ENCODE assay signal across 10 mouse cellular contexts in genomic region chr11:32157791-32158594, GRCm38 (mm10). TPM values are rescaled to one million over a fixed set of nuclear protein-coding genes. Genes with fewer than 3 reads are reported as not detected.
DNase-seq lines count a peak whose midpoint lies in the region; ATAC-seq lines count a peak whose summit lies in the region.
"Had no signal": no experiment of that assay in that cellular context is flagged by ENCODE, and none has a peak within 500 bp of the region (broad histone marks: within the 10 kb centered on the region; RNA-seq: fewer than 3 reads in every experiment).

No protein-coding gene starts in this region.

- H3K4me3 ChIP-seq in embryonic facial prominence, embryonic 10.5 days: no peak overlapping the region
- H3K4me3 ChIP-seq in hindbrain, embryonic 14.5 days (replicated peaks; ENCODE audit: low read length): no peak overlapping the region
- no peak overlapping the region for H3K4me3 ChIP-seq in midbrain, embryonic 12.5 days
- H3K4me3 ChIP-seq: erythroblast, embryonic 14.5 days; limb, embryonic 13.5 days had no signal

- ATAC-seq in hindbrain, embryonic 14.5 days (ENCODE audit: low FRiP score): peak; percentile 73
- peak; percentile 55 for ATAC-seq in midbrain, embryonic 12.5 days (ENCODE audit: low FRiP score, low read depth)

- H3K27ac ChIP-seq in embryonic facial prominence, embryonic 10.5 days (replicated peaks): peak overlapping the region; percentile 70
- H3K27ac ChIP-seq in hindbrain, embryonic 14.5 days: peak overlapping the region; percentile 92
- H3K27ac ChIP-seq in midbrain, embryonic 12.5 days (replicated peaks): peak overlapping the region; percentile 81
- H3K27ac ChIP-seq: limb, embryonic 13.5 days had no signal

- no peaks in the 10 kb centered on the region for H3K9me3 ChIP-seq in embryonic facial prominence, embryonic 10.5 days
- H3K9me3 ChIP-seq in hindbrain, embryonic 14.5 days (ENCODE audit: control insufficient read depth, low read length): no peaks in the 10 kb centered on the region
- no peaks in the 10 kb centered on the region for H3K9me3 ChIP-seq in midbrain, embryonic 12.5 days
- H3K9me3 ChIP-seq: limb, embryonic 13.5 days had no signal

- peaks cover 19% of the 10 kb centered on the region for H3K4me1 ChIP-seq in embryonic facial prominence, embryonic 10.5 days
- peaks cover 41% of the 10 kb centered on the region for H3K4me1 ChIP-seq in hindbrain, embryonic 14.5 days (replicated peaks; ENCODE audit: control insufficient read depth, insufficient read depth, low read length)
- peaks cover 41% of the 10 kb centered on the region for H3K4me1 ChIP-seq in midbrain, embryonic 12.5 days

- H3K9ac ChIP-seq in hindbrain, embryonic 14.5 days: peak overlapping the region; percentile 6; the same call in 1 of the 2 replicates
- no peak overlapping the region for H3K9ac ChIP-seq in midbrain, embryonic 12.5 days (replicated peaks)
- H3K9ac ChIP-seq: limb, embryonic 13.5 days had no signal

- WGBS in embryonic facial prominence, embryonic 10.5 days: 60% methylated on average over 18 of the region's 18 CpGs
- WGBS in hindbrain, embryonic 14.5 days: 18% methylated on average over 18 of the region's 18 CpGs
- 42% methylated on average over 18 of the region's 18 CpGs for WGBS in midbrain, embryonic 12.5 days

- H3K36me3 ChIP-seq in embryonic facial prominence, embryonic 10.5 days (replicated peaks): no peaks in the 10 kb centered on the region
- no peaks in the 10 kb centered on the region for H3K36me3 ChIP-seq in hindbrain, embryonic 14.5 days (replicated peaks; ENCODE audit: control insufficient read depth, insufficient read depth)
- no peaks in the 10 kb centered on the region for H3K36me3 ChIP-seq in midbrain, embryonic 12.5 days
- H3K36me3 ChIP-seq: limb, embryonic 13.5 days had no signal

- DNase-seq in ZHBTc4 (ENCODE audit: low read depth, low spot score): peak; percentile 40
- DNase-seq in embryonic facial prominence, embryonic 10.5 days (ENCODE audit: low spot score): peak; percentile 29
- peak; percentile 74 for DNase-seq in hindbrain, embryonic 14.5 days (ENCODE audit: low spot score)
- no peak for DNase-seq in yolk sac, embryonic 10.5 days (ENCODE audit: low spot score)
- no peak for DNase-seq in kidney, postnatal 4 days
- DNase-seq in testis, postnatal 10 days (ENCODE audit: low spot score): no peak
- no peak for DNase-seq in thymus, postnatal 10 days (ENCODE audit: low spot score in 2 of 2)

- H3K27me3 ChIP-seq in embryonic facial prominence, embryonic 10.5 days (replicated peaks; ENCODE audit: low read depth, poor library complexity, severe bottlenecking): peaks cover 35% of the 10 kb centered on the region
- no peaks in the 10 kb centered on the region for H3K27me3 ChIP-seq in hindbrain, embryonic 14.5 days (ENCODE audit: control insufficient read depth, insufficient read depth, low read length)
- 0 out of 2 replicates have a peak, but pooled peaks cover 6% of the 10 kb centered on the region for H3K27me3 ChIP-seq in midbrain, embryonic 12.5 days

- H3K4me2 ChIP-seq in hindbrain, embryonic 14.5 days (replicated peaks): peak overlapping the region; percentile 25
- peak overlapping the region; percentile 4; the same call in 1 of the 2 replicates for H3K4me2 ChIP-seq in midbrain, embryonic 12.5 days (replicated peaks)
- H3K4me2 ChIP-seq: limb, embryonic 13.5 days had no signal

RNA-seq across cellular contexts. Expression of gene Il9r, which starts 42.1 kb away (rescaled TPM):
- polyA plus RNA-seq in embryonic facial prominence, embryonic 10.5 days (2016; fragmentation: Nextera tagmentation; extraction: Ambion mirVana): 0.05 TPM in 1 of 2 replicates, not detected in the other
- not detected in 2 replicates for polyA plus RNA-seq in hindbrain, embryonic 14.5 days (2014; fragmentation: Nextera tagmentation; extraction: Ambion mirVana)
- polyA plus RNA-seq in midbrain, embryonic 12.5 days (2016; fragmentation: Nextera tagmentation; extraction: Ambion mirVana): not detected in 2 replicates
- polyA plus RNA-seq: erythroblast, embryonic 14.5 days had no signal

RNA-seq across cellular contexts. Expression of gene Snrnp25, which starts 47.2 kb away (rescaled TPM):
- polyA plus RNA-seq in embryonic facial prominence, embryonic 10.5 days (2016; fragmentation: Nextera tagmentation; extraction: Ambion mirVana): 102 and 106 TPM in 2 replicates
- 48.6 and 49.9 TPM in 2 replicates for polyA plus RNA-seq in hindbrain, embryonic 14.5 days (2014; fragmentation: Nextera tagmentation; extraction: Ambion mirVana)
- 53.3 and 66.7 TPM in 2 replicates for polyA plus RNA-seq in midbrain, embryonic 12.5 days (2016; fragmentation: Nextera tagmentation; extraction: Ambion mirVana)

Comparison
In these comparisons a context has a peak if more than half of its experiments do, and no peak if none do; other contexts are left out.
1. DNase-seq: peak in ZHBTc4 (single experiment), embryonic facial prominence, embryonic 10.5 days (single experiment) and hindbrain, embryonic 14.5 days (single experiment); none in yolk sac, embryonic 10.5 days (single experiment), kidney, postnatal 4 days (0 of 2), testis, postnatal 10 days (single experiment) and thymus, postnatal 10 days (0 of 2).
2. Peak in every context shown above with its lines, with median percentiles within 50 percentile points of each other: H3K27ac ChIP-seq.